ENCODE assay signal across 10 mouse cellular contexts in the genomic region with DNA sequence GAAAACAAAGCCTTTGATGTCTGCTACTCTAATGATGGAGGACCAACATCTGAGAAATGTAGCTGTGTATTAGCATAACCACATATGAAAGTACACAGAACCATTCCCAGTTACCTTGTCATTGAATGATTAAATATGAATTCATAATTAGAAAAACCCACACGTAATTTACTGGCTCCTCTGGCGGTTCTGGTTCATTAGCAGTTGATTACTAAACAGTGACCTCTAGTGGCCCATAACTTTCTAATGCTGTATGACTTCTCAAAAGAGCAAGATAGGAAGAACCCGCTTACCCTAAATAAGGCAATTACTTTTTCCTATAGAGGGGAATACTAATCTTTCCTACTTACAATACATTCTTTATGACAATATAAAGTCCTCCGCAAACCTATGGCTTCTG.
DNase-seq lines count a peak whose midpoint lies in the region; ATAC-seq and TF ChIP-seq lines count a peak whose summit lies in the region.
"Had no signal": no experiment of that assay in that cellular context is flagged by ENCODE, and none has a peak within 500 bp of the region (broad histone marks: within the 10 kb centered on the region; RNA-seq: fewer than 3 reads in every experiment).

No protein-coding gene starts in this region.

- no peaks in the 10 kb centered on the region for H3K36me3 ChIP-seq in kidney, embryonic 14.5 days (ENCODE audit: control insufficient read depth, insufficient read depth, low read length)
- no peaks in the 10 kb centered on the region; a peak in 1 of 4 replicates for H3K36me3 ChIP-seq in MEL (ENCODE audit: control insufficient read depth in 1 of 2, insufficient read depth in 2 of 2, low read length in 2 of 2)
- H3K36me3 ChIP-seq in intestine, postnatal 0 days (ENCODE audit: control insufficient read depth, insufficient read depth): no peaks in the 10 kb centered on the region
- H3K36me3 ChIP-seq: neural tube, embryonic 12.5 days had no signal

- ATAC-seq in kidney, embryonic 14.5 days (ENCODE audit: low FRiP score, low TSS enrichment): no peak
- no peak for ATAC-seq in intestine, postnatal 0 days

- WGBS in cerebellum, adult 2 months: 25% methylated on average over 4 of the region's 4 CpGs
- WGBS in kidney, embryonic 14.5 days: 37% methylated on average over 4 of the region's 4 CpGs
- 37% methylated on average over 4 of the region's 4 CpGs for WGBS in intestine, postnatal 0 days

- H3K79me2 ChIP-seq in MEL (ENCODE audit: control insufficient read depth, insufficient read depth, low read length, poor library complexity): no peaks in the 10 kb centered on the region

- no peak overlapping the region for H3K27ac ChIP-seq in cerebellum, adult 2 months (ENCODE audit: insufficient read depth, low read length)
- H3K27ac ChIP-seq in kidney, embryonic 14.5 days (ENCODE audit: low read depth, low read length): no peak overlapping the region
- no peak overlapping the region for H3K27ac ChIP-seq in MEL (ENCODE audit: control insufficient read depth, low read depth, low read length)
- no peak overlapping the region for H3K27ac ChIP-seq in intestine, postnatal 0 days (ENCODE audit: low read depth, low read length)
- H3K27ac ChIP-seq: neural tube, embryonic 12.5 days had no signal

- peak; percentile 56 for TF ChIP-seq RAD21 in MEL (IDR thresholded peaks at IDR 0.05; ENCODE audit: low read depth, low read length)

- DNase-seq in cerebellum, adult 2 months: peak in 1 of 2 experiments; percentile 47
- no peak for DNase-seq in cerebellum, postnatal 4 days (ENCODE audit: low spot score in 2 of 2)
- peak; percentile 61 for DNase-seq in kidney, adult 9 months
- DNase-seq in MEL (ENCODE audit: low read depth, low spot score): peak; percentile 48
- DNase-seq in testis, postnatal 10 days (ENCODE audit: low spot score): no peak
- no peak for DNase-seq in adrenal gland, postnatal 25 days

- H3K4me2 ChIP-seq in kidney, embryonic 14.5 days (replicated peaks; ENCODE audit: low read depth, low read length): no peak overlapping the region
- no peak overlapping the region for H3K4me2 ChIP-seq in intestine, postnatal 0 days (replicated peaks; ENCODE audit: low read depth)
- H3K4me2 ChIP-seq: neural tube, embryonic 12.5 days had no signal

- H3K27me3 ChIP-seq in cerebellum, adult 2 months (ENCODE audit: control insufficient read depth, insufficient read depth, low read length): no peaks in the 10 kb centered on the region
- no peaks in the 10 kb centered on the region for H3K27me3 ChIP-seq in kidney, embryonic 14.5 days (ENCODE audit: control insufficient read depth, insufficient read depth, low read length)
- no peaks in the 10 kb centered on the region for H3K27me3 ChIP-seq in MEL (ENCODE audit: control insufficient read depth in 1 of 2, insufficient read depth in 2 of 2, low read length in 2 of 2)
- H3K27me3 ChIP-seq in intestine, postnatal 0 days (replicated peaks; ENCODE audit: control insufficient read depth, insufficient read depth, low read length): no peaks in the 10 kb centered on the region

- TF ChIP-seq CTCF in cerebellum, adult 2 months (IDR thresholded peaks at IDR 0.05; ENCODE audit: borderline replicate concordance, insufficient read depth, low read depth, low read length): peak; percentile 28; the same call in 1 of the 2 replicates
- peak in 2 of 3 experiments; percentile 22 to 62; a peak in 3 of 6 replicates for TF ChIP-seq CTCF in MEL (IDR thresholded peaks at IDR 0.05 in 2 of 3, conservative IDR thresholded peaks at IDR 0.05 in 1 of 3; ENCODE audit: control insufficient read depth in 1 of 3, insufficient read depth in 1 of 3, low read depth in 2 of 3, low read length in 3 of 3, poor library complexity in 1 of 3, severe bottlenecking in 1 of 3)
- TF ChIP-seq CTCF in intestine, postnatal 0 days (IDR thresholded peaks at IDR 0.05; ENCODE audit: low read depth): peak; percentile 78

- no peak overlapping the region for H3K4me3 ChIP-seq in cerebellum, adult 2 months (replicated peaks; ENCODE audit: insufficient read depth, low read depth, low read length)
- no peak overlapping the region for H3K4me3 ChIP-seq in kidney, embryonic 14.5 days (ENCODE audit: low read length)
- H3K4me3 ChIP-seq in MEL (ENCODE audit: control insufficient read depth in 1 of 2, insufficient read depth in 1 of 2, low read depth in 2 of 2, low read length in 2 of 2): no peak overlapping the region
- no peak overlapping the region for H3K4me3 ChIP-seq in intestine, postnatal 0 days (ENCODE audit: low read depth, low read length)
- H3K4me3 ChIP-seq: erythroblast, embryonic 14.5 days; neural tube, embryonic 12.5 days had no signal

- no peak overlapping the region for H3K9ac ChIP-seq in kidney, embryonic 14.5 days (ENCODE audit: low read depth, low read length)
- H3K9ac ChIP-seq in MEL (ENCODE audit: control insufficient read depth, low read depth, low read length, poor library complexity, severe bottlenecking): no peak overlapping the region
- H3K9ac ChIP-seq in intestine, postnatal 0 days (ENCODE audit: low read depth, low read length): no peak overlapping the region
- H3K9ac ChIP-seq: neural tube, embryonic 12.5 days had no signal

- TF ChIP-seq EP300 in MEL (IDR thresholded peaks at IDR 0.05; ENCODE audit: low read depth in 1 of 2, low read length in 2 of 2): no peak

- H3K9me3 ChIP-seq in kidney, embryonic 14.5 days (ENCODE audit: control insufficient read depth, low read length): no peaks in the 10 kb centered on the region
- no peaks in the 10 kb centered on the region for H3K9me3 ChIP-seq in MEL (replicated peaks; ENCODE audit: insufficient read depth, low read length)
- H3K9me3 ChIP-seq in intestine, postnatal 0 days (ENCODE audit: control insufficient read depth): no peaks in the 10 kb centered on the region
- H3K9me3 ChIP-seq: neural tube, embryonic 12.5 days had no signal

- no peaks in the 10 kb centered on the region for H3K4me1 ChIP-seq in cerebellum, adult 2 months (ENCODE audit: control insufficient read depth, insufficient read depth, low read length)
- H3K4me1 ChIP-seq in kidney, embryonic 14.5 days (ENCODE audit: control insufficient read depth, insufficient read depth, low read length): no peaks in the 10 kb centered on the region
- no peaks in the 10 kb centered on the region for H3K4me1 ChIP-seq in MEL (ENCODE audit: control insufficient read depth in 1 of 2, insufficient read depth in 2 of 2, low read length in 2 of 2)
- H3K4me1 ChIP-seq in intestine, postnatal 0 days (replicated peaks; ENCODE audit: control insufficient read depth, insufficient read depth, low read length): no peaks in the 10 kb centered on the region
- H3K4me1 ChIP-seq: neural tube, embryonic 12.5 days had no signal

- no peak for TF ChIP-seq POLR2A in cerebellum, adult 2 months (IDR thresholded peaks at IDR 0.05; ENCODE audit: borderline replicate concordance, insufficient read depth, low read length)
- TF ChIP-seq POLR2A in MEL (IDR thresholded peaks at IDR 0.05; ENCODE audit: control insufficient read depth in 1 of 2, insufficient read depth in 1 of 2, low read depth in 1 of 2, low read length in 2 of 2, poor library complexity in 1 of 2): no peak

TF ChIP-seq in MEL, 35 proteins besides CTCF, POLR2A, EP300 and RAD21:
- TF ChIP-seq MYC (IDR thresholded peaks at IDR 0.05; ENCODE audit: low read depth, low read length) (no peak), USF2 (IDR thresholded peaks at IDR 0.05; ENCODE audit: borderline replicate concordance in 1 of 2, insufficient read depth in 1 of 2, low read depth in 1 of 2, low read length in 2 of 2) (no peak), SMC3 (IDR thresholded peaks at IDR 0.05; ENCODE audit: low read depth, low read length) (peak; percentile 38; the same call in 1 of the 2 replicates), MXI1 (IDR thresholded peaks at IDR 0.05; ENCODE audit: low read depth, low read length) (no peak)
TF ChIP-seq in MEL: peak in this region for 1.

Comparison
In these comparisons a context has a peak if more than half of its experiments do, and no peak if none do; other contexts are left out.
1. DNase-seq: peak in kidney, adult 9 months (single experiment) and MEL (single experiment); none in cerebellum, postnatal 4 days (0 of 2), testis, postnatal 10 days (single experiment) and adrenal gland, postnatal 25 days (single experiment).
2. CTCF ChIP-seq: peak in every context shown above with its lines; median percentile 78 in intestine, postnatal 0 days; 42 in MEL; 28 in cerebellum, adult 2 months.